Mouse (Mus musculus) gastrocnemius, postnatal 25 days (tissue): ENCODE data around the gene Tppp2. TPM values are rescaled to one million over a fixed set of nuclear protein-coding genes. Genes with fewer than 3 reads are reported as not detected.
A peak's percentile ranks its signal among the peaks of the same experiment; 100 is the strongest.

Experiments used
- DNase-seq: peaks from one replicate; pipeline ENCODE4 v3.0.0; 2022
- long read RNA-seq, 2 experiments: library from polyadenylated mRNA; stranded (forward); transcript quantifications; one replicate each; pipeline ENCODE4 v2.0.0; 2021
- total RNA-seq, 2 experiments: library from RNA; stranded (reverse); gene quantifications; 1 replicate in 1 of 2; 2 replicates in 1 of 2; pipeline ENCODE4 v1.2.3; 2021

The Tppp2 gene
- 1 to 10 TPM in 1 of 2 experiments, under 1 TPM in 1; 0.62 to 1.1 TPM for total RNA-seq
- long read RNA-seq, experiment 1, partial matches to known transcripts, result 1 of 1 reads
- long read RNA-seq, experiment 1, other reads (novel, unspliced or antisense), result 0 of 1 reads
- long read RNA-seq, experiment 2, partial matches to known transcripts, result 0 of 1 reads
- long read RNA-seq, experiment 2, other reads (novel, unspliced or antisense), result 1 of 1 reads

GRCm38 (mm10) chr14:51918125-51918524 lies at the start of gene Tppp2:
TSS of gene Tppp2 (plus strand) at chr14:51918425.
- DNase-seq, result no peak

GRCm38 (mm10) chr14:51870756-51871155 lies 47.5 kb upstream of the Tppp2 start:
- DNase-seq, result no peak

- DNase-seq, result no peak
Measured at GRCm38 (mm10) chr14:51871741-51872140, 46.5 kb upstream of the Tppp2 start.

- DNase-seq, result no peak
Measured at GRCm38 (mm10) chr14:51877517-51877916, 40.7 kb upstream of the Tppp2 start.

- peak; percentile 61 for DNase-seq
Measured at GRCm38 (mm10) chr14:51883527-51884030, 34.6 kb upstream of the Tppp2 start.

- DNase-seq, result no peak
Measured at GRCm38 (mm10) chr14:51884031-51884544, 34.1 kb upstream of the Tppp2 start.

- DNase-seq, result peak; percentile 93
Measured at GRCm38 (mm10) chr14:51884598-51885331, 33.5 kb upstream of the Tppp2 start, which contains the start of gene Mettl17. TSS of gene Mettl17 (plus strand) at chr14:51884842.

GRCm38 (mm10) chr14:51886051-51886450 lies 32.2 kb upstream of the Tppp2 start:
- DNase-seq, result no peak

GRCm38 (mm10) chr14:51889833-51890232 lies 28.4 kb upstream of the Tppp2 start:
- DNase-seq, result no peak

GRCm38 (mm10) chr14:51892191-51892939 lies 25.9 kb upstream of the Tppp2 start, which contains the start of gene Slc39a2:
TSS of gene Slc39a2 (plus strand) at chr14:51892889.
- no peak for DNase-seq

- no peak for DNase-seq
Measured at GRCm38 (mm10) chr14:51893094-51893794, 25.0 kb upstream of the Tppp2 start.

- no peak for DNase-seq
Measured at GRCm38 (mm10) chr14:51893809-51894208, 24.4 kb upstream of the Tppp2 start.

- no peak for DNase-seq
Measured at GRCm38 (mm10) chr14:51895071-51895470, 23.2 kb upstream of the Tppp2 start.

GRCm38 (mm10) chr14:51896019-51896418 lies 22.2 kb upstream of the Tppp2 start:
- no peak for DNase-seq

GRCm38 (mm10) chr14:51896539-51897170 lies 21.6 kb upstream of the Tppp2 start:
- no peak for DNase-seq

- DNase-seq, result no peak
Measured at GRCm38 (mm10) chr14:51899351-51899750, 18.9 kb upstream of the Tppp2 start.

- DNase-seq, result peak; percentile 54
Measured at GRCm38 (mm10) chr14:51902806-51903710, 15.2 kb upstream of the Tppp2 start.

- no peak for DNase-seq
Measured at GRCm38 (mm10) chr14:51903782-51904181, 14.4 kb upstream of the Tppp2 start.

- DNase-seq, result no peak
Measured at GRCm38 (mm10) chr14:51904706-51905105, 13.5 kb upstream of the Tppp2 start.

GRCm38 (mm10) chr14:51906102-51906501 lies 12.1 kb upstream of the Tppp2 start:
- DNase-seq, result no peak
